Mouse (Mus musculus) ES-Bruce4 (cell line): Measurements from ENCODE around the gene Dcdc2a. TPM values are rescaled to one million over a fixed set of nuclear protein-coding genes. Genes with fewer than 3 reads are reported as not detected.

Experiments used
- H3K27ac ChIP-seq: 2 replicates; pipeline ENCODE4 v1.5.1; 2012; ENCODE audit warnings: low read length, inconsistent platforms; ENCODE audit not compliant: insufficient read depth
- H3K27me3 ChIP-seq: 2 replicates; pipeline ENCODE4 v1.6.1; 2012; ENCODE audit warnings: mild to moderate bottlenecking, low read length, inconsistent platforms; ENCODE audit not compliant: control insufficient read depth, poor library complexity, insufficient read depth, severe bottlenecking
- H3K36me3 ChIP-seq: 2 replicates; pipeline ENCODE4 v1.6.1; 2012; ENCODE audit warnings: inconsistent platforms, mild to moderate bottlenecking, low read length, moderate library complexity; ENCODE audit not compliant: control insufficient read depth, poor library complexity, insufficient read depth, severe bottlenecking
- H3K4me1 ChIP-seq: one replicate; pipeline ENCODE4 v1.8.1; 2011; ENCODE audit warnings: low read length; ENCODE audit not compliant: control insufficient read depth, insufficient read depth
- H3K4me3 ChIP-seq: 2 replicates; pipeline ENCODE4 v1.5.1; 2011; ENCODE audit warnings: low read depth, mild to moderate bottlenecking, low read length
- H3K9ac ChIP-seq: 2 replicates; pipeline ENCODE4 v1.6.1; 2012; ENCODE audit warnings: low read depth, mild to moderate bottlenecking, inconsistent platforms; ENCODE audit not compliant: poor library complexity, severe bottlenecking
- H3K9me3 ChIP-seq: replicated peaks from 2 replicates; pipeline ENCODE4 v1.6.1; 2012; ENCODE audit warnings: mild to moderate bottlenecking, low read length, inconsistent platforms; ENCODE audit not compliant: control insufficient read depth, poor library complexity, insufficient read depth, severe bottlenecking
- CTCF ChIP-seq: IDR thresholded peaks from one replicate; pipeline ENCODE4 v1.8.1; 2011; ENCODE audit warnings: low read depth, low read length
- EP300 ChIP-seq: IDR thresholded peaks from 2 replicates; pipeline ENCODE4 v1.6.1; 2011; ENCODE audit warnings: low read depth, low read length; ENCODE audit not compliant: insufficient read depth
- POLR2A ChIP-seq: IDR thresholded peaks from one replicate; pipeline ENCODE4 v1.8.1; 2011; ENCODE audit warnings: low read length; ENCODE audit not compliant: insufficient read depth
- polyA plus RNA-seq: library from polyadenylated mRNA; stranded (reverse); fragments of >200 nt; gene quantifications from 2 replicates; pipeline ENCODE4 v1.2.4, GENCODE M21; 2011; ENCODE audit warnings: low read depth; ENCODE audit not compliant: missing spikeins, insufficient read depth, insufficient read length

Dcdc2a gene
- polyA plus RNA-seq, 1 experiment, result 2.5 TPM

- Histone ChIP-seq H3K9me3 (no peaks in the 10 kb centered on the region), H3K9ac (no peak overlapping the region), H3K27me3 (0 out of 2 replicates have a peak, but pooled peaks cover 1% of the 10 kb centered on the region), H3K4me1 (no peaks in the 10 kb centered on the region), H3K36me3 (no peaks in the 10 kb centered on the region), H3K4me3 (no peak overlapping the region), H3K27ac (no peak overlapping the region)
- TF ChIP-seq POLR2A (no peak), CTCF (no peak), EP300 (no peak)
Measured at GRCm38 (mm10) chr13:25187326-25187710, 131.5 kb downstream of the Dcdc2a start.

GRCm38 (mm10) chr13:25189419-25190144 is 133.8 kb downstream of the Dcdc2a start:
- Histone ChIP-seq H3K9me3 (no peaks in the 10 kb centered on the region), H3K4me1 (no peaks in the 10 kb centered on the region), H3K9ac (no peak overlapping the region), H3K27ac (no peak overlapping the region), H3K27me3 (0 out of 2 replicates have a peak, but pooled peaks cover 1% of the 10 kb centered on the region), H3K4me3 (no peak overlapping the region), H3K36me3 (no peaks in the 10 kb centered on the region)
- TF ChIP-seq POLR2A, result no peak
- no peak for TF ChIP-seq CTCF

- no peak overlapping the region for H3K27ac ChIP-seq
- H3K4me3 ChIP-seq, result no peak overlapping the region
Measured at GRCm38 (mm10) chr13:25190218-25190617, 134.4 kb downstream of the Dcdc2a start.

GRCm38 (mm10) chr13:25195706-25196105 is 139.9 kb downstream of the Dcdc2a start:
- Histone ChIP-seq H3K9ac (no peak overlapping the region), H3K27me3 (no peaks in the 10 kb centered on the region), H3K9me3 (no peaks in the 10 kb centered on the region), H3K36me3 (no peaks in the 10 kb centered on the region), H3K27ac (no peak overlapping the region), H3K4me3 (no peak overlapping the region), H3K4me1 (no peaks in the 10 kb centered on the region)
- no peak for TF ChIP-seq CTCF
- TF ChIP-seq POLR2A, result no peak

More at GRCm38 (mm10) chr13:25190218-25190617, 134.4 kb downstream of the Dcdc2a start:
- Histone ChIP-seq H3K36me3 (no peaks in the 10 kb centered on the region), H3K9ac (no peak overlapping the region), H3K4me1 (no peaks in the 10 kb centered on the region), H3K27me3 (0 out of 2 replicates have a peak, but pooled peaks cover 1% of the 10 kb centered on the region), H3K9me3 (no peaks in the 10 kb centered on the region)
- TF ChIP-seq CTCF (no peak), POLR2A (no peak), EP300 (no peak)

- Histone ChIP-seq H3K9me3 (no peaks in the 10 kb centered on the region), H3K27ac (no peak overlapping the region), H3K4me3 (no peak overlapping the region), H3K36me3 (no peaks in the 10 kb centered on the region), H3K27me3 (no peaks in the 10 kb centered on the region), H3K4me1 (no peaks in the 10 kb centered on the region), H3K9ac (no peak overlapping the region)
- TF ChIP-seq CTCF, result no peak
- no peak for TF ChIP-seq POLR2A
- no peak for TF ChIP-seq EP300
Measured at GRCm38 (mm10) chr13:25199916-25200315, 144.1 kb downstream of the Dcdc2a start.

- Histone ChIP-seq H3K4me3 (no peak overlapping the region), H3K36me3 (no peaks in the 10 kb centered on the region), H3K4me1 (no peaks in the 10 kb centered on the region), H3K27ac (no peak overlapping the region), H3K9ac (no peak overlapping the region), H3K9me3 (no peaks in the 10 kb centered on the region), H3K27me3 (no peaks in the 10 kb centered on the region)
- no peak for TF ChIP-seq CTCF
- TF ChIP-seq POLR2A, result no peak
- no peak for TF ChIP-seq EP300
Measured at GRCm38 (mm10) chr13:25206950-25207349, 151.1 kb downstream of the Dcdc2a start.
